Mouse (Mus musculus) left cerebral cortex, postnatal 36 days (tissue): Measurements from ENCODE around the gene Ezh2. TPM values are rescaled to one million over a fixed set of nuclear protein-coding genes. Genes with fewer than 3 reads are reported as not detected.

Source experiments
- DNase-seq, 2 experiments: peaks; one replicate each; pipeline ENCODE4 v3.0.0; 2021 to 2022; ENCODE audit warnings: low spot score in 2 of 2, mixed read lengths in 1 of 2
- intact Hi-C: fragments of 180-260 bp; cut with DNase I; formaldehyde crosslinking; loops from one replicate; pipeline ENCODE4 v1.15.1; 2025
- total RNA-seq, 2 experiments: library from RNA; stranded (reverse); gene quantifications; 2 replicates each; pipeline ENCODE4 v1.2.3; 2021

The Ezh2 gene
- total RNA-seq, 2 experiments from 2014 or later, result 12.8 to 13.7 TPM

GRCm38 (mm10) chr6:47560407-47560806, 34.7 kb downstream of the Ezh2 start:
- no peak for DNase-seq
- intact Hi-C loops, result no loop called here

GRCm38 (mm10) chr6:47559287-47559686, 35.9 kb downstream of the Ezh2 start:
- intact Hi-C loops, result no loop called here
- DNase-seq, result no peak

DNA sequence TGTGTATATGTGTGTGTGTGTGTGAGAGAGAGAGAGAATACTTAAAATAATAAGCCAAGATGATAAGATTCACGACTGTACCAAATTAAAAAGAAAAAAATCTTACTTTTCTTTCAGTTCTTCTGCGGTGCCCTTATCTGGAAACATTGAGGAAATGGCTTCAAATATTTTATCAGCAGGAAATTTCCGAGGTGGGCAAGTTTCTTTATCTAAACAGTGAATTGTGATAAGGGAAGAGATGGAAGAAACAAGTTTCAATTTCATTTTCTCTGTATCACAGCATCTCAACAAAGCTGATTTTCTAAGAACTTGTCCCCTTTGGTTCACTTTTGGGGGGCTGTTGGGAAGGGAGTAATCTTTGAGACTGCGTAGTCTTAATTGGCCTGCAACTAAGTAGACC, 42.9 kb downstream of the Ezh2 start:
- intact Hi-C loops, result no loop called here
- no peak for DNase-seq

DNA sequence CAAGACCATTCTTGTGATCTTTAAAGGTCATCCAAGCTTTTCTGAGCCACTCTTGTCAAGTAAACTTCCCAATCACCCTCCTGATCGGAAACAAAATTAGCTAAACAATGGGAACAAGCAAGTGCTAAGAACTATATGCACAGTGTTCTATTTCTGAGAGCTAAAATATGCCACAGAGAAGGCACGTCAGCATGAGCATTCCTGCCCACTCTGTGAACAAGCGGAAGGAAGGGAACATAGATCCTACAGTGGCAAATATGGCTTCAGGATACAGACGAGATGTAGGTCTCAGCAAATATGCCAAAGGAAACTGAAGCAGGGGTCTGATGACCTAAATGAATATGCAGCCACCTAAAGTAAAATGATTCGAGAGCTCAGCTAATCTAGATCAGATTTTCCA, 59.8 kb downstream of the Ezh2 start:
- DNase-seq, result no peak
- intact Hi-C loops, result no loop called here

GRCm38 (mm10) chr6:47532547-47532946, 62.6 kb downstream of the Ezh2 start:
- DNase-seq, result no peak
- intact Hi-C loops, result no loop called here

DNA sequence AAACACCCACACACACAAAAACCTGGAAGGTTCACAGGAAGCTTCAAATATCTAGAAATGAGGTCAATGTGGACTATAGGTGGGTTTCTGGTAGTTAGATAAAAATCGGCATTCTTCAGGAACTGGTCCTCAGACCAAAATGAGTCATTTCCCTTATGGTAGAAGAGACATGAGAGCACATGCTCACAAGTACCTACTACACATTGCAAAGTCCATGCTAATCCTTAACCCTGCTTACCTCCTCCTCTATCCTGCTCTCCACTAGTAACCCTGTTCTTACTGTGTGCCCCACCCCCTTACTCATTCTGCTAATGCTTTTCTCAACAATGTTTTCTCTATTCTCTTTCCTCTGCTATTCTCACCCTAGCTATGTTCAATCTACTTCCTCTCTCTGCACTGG, 67.5 kb downstream of the Ezh2 start:
- intact Hi-C loops, result no loop called here

DNA sequence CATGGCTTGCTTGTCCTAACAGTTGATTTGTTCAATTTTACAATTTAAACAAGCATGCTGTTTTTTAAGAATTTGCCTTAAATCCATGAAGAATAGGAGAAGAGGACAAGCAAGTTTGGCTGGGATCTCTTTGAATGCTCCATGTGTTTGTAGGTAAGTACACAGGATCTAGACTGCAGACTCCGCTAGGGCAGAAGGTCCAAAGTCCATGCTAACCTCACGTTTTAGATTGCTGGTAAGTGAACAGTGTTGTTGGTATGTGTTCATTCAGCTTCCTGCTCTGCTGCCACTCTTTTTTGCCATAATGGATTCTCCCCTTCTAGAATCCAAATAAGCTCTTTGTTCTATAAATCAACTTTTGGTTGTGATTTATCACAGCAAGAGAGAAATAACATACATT, 68.0 kb downstream of the Ezh2 start:
- intact Hi-C loops, result no loop called here
- no peak for DNase-seq

More for the DNA sequence above, 67.5 kb downstream of the Ezh2 start:
- DNase-seq, result no peak

DNA sequence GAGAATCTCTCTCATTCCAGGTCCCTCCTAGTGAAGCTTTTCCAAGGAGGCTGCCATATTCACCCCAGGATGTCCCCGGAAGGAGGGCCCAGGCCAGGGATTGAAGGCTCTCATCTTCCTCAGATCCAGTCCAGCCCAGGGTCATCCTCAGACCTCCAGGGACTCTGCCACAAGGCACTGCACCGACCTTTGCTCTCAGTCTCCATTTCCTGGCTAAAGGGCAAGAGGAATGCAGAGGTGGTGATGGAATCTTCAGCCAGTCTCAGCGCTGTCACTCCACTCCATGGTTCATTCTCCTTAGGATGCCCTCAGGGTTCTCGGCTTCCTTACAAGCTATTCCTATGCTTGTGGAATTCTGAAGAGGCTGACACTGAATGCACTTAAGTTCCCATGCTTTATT, 68.7 kb downstream of the Ezh2 start:
- no peak for DNase-seq
- intact Hi-C loops, result no loop called here

- no peak for DNase-seq
- intact Hi-C loops, result no loop called here
These were observed 70.1 kb downstream of the Ezh2 start for GRCm38 (mm10) chr6:47525041-47525440.

DNA sequence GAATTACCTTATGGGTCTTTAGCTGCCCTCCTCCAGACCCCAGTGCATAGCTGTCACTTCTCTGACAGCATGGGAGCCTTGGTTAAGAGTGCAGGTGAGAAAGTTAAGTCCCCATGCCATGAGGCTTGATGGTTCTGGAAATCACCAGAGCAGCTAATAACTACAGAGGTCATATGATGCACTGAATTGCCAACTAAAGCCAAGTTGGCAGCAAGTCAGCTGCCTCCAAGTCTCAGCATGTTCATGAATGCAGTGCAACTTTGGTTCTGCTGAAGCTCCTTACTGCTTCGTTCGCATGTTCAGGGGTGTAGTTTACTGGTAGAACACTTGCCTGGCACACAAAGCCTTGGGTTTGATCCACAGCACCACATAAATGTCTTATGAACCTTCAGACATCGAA, 72.7 kb downstream of the Ezh2 start:
- intact Hi-C loops, result no loop called here
- no peak for DNase-seq

GRCm38 (mm10) chr6:47520030-47520429, 75.1 kb downstream of the Ezh2 start:
- intact Hi-C loops, result no loop called here
- no peak for DNase-seq

- DNase-seq, result no peak
- intact Hi-C loops, result no loop called here
These were observed 100.6 kb downstream of the Ezh2 start for GRCm38 (mm10) chr6:47494562-47494961.

GRCm38 (mm10) chr6:47482027-47482426, 113.1 kb downstream of the Ezh2 start:
- DNase-seq, result no peak
- intact Hi-C loops, result no loop called here

Other genes starting within 250 kb of the Ezh2 start
- 100 to 1,000 TPM; 113 to 126 TPM for gene Cul1, start 141.9 kb downstream of the Ezh2 start, total RNA-seq
- 10 to 100 TPM; 45.3 to 70.1 TPM for gene Pdia4, start 218.1 kb upstream of the Ezh2 start, total RNA-seq
- gene Zfp786, start 235.5 kb upstream of the Ezh2 start, total RNA-seq, result 1 to 10 TPM; 5.5 TPM
- 10 to 100 TPM; 19.9 to 23.0 TPM for gene Zfp398, start 240.3 kb upstream of the Ezh2 start, total RNA-seq